Mouse (Mus musculus) erythroblast, embryonic 14.5 days (primary cell): ENCODE results near the gene Unc79. TPM values are rescaled to one million over a fixed set of nuclear protein-coding genes. Genes with fewer than 3 reads are reported as not detected.

Experiments used
- H3K27me3 ChIP-seq: 2 replicates; pipeline ENCODE4 v1.6.1; 2012; ENCODE audit warnings: inconsistent platforms; ENCODE audit not compliant: control insufficient read depth
- H3K36me3 ChIP-seq: 2 replicates; pipeline ENCODE4 v1.6.1; 2012; ENCODE audit warnings: mild to moderate bottlenecking, inconsistent platforms; ENCODE audit not compliant: control insufficient read depth
- H3K4me1 ChIP-seq: 2 replicates; pipeline ENCODE4 v1.6.1; 2012; ENCODE audit warnings: inconsistent platforms; ENCODE audit not compliant: control insufficient read depth
- H3K4me3 ChIP-seq: replicated peaks from 2 replicates; pipeline ENCODE3; 2012; ENCODE audit warnings: moderate library complexity, mild to moderate bottlenecking, inconsistent platforms
- H3K9me3 ChIP-seq: 2 replicates; pipeline ENCODE4 v1.6.1; 2012; ENCODE audit warnings: low read length, inconsistent platforms, mixed read lengths; ENCODE audit not compliant: control insufficient read depth
- GATA1 ChIP-seq: IDR thresholded peaks from 2 replicates; pipeline ENCODE4 v1.6.1; 2012; ENCODE audit warnings: low read length, inconsistent platforms, mixed read lengths
- TAL1 ChIP-seq: IDR thresholded peaks from 3 replicates; pipeline ENCODE4 v1.6.1; 2012; ENCODE audit warnings: low read length, inconsistent platforms, mixed read lengths
- polyA plus RNA-seq: library from polyadenylated mRNA; stranded (reverse); fragments of >175 nt; gene quantifications from 2 replicates; pipeline ENCODE4 v1.2.3, GENCODE M21; 2012

Gene Unc79
- polyA plus RNA-seq, 1 experiment, result not detected

GRCm38 (mm10) chr12:103062133-103062532 lies 113.5 kb downstream of the Unc79 start:
- no peaks in the 10 kb centered on the region for H3K27me3 ChIP-seq
- no peaks in the 10 kb centered on the region for H3K9me3 ChIP-seq
- H3K4me3 ChIP-seq, result no peak overlapping the region
- no peaks in the 10 kb centered on the region for H3K36me3 ChIP-seq
- no peaks in the 10 kb centered on the region for H3K4me1 ChIP-seq
- no peak for TF ChIP-seq TAL1
- TF ChIP-seq GATA1, result no peak

GRCm38 (mm10) chr12:103064944-103065343 lies 116.3 kb downstream of the Unc79 start:
- Histone ChIP-seq H3K27me3 (no peaks in the 10 kb centered on the region), H3K36me3 (no peaks in the 10 kb centered on the region), H3K9me3 (no peaks in the 10 kb centered on the region), H3K4me1 (no peaks in the 10 kb centered on the region), H3K4me3 (no peak overlapping the region)
- TF ChIP-seq GATA1, result no peak
- TF ChIP-seq TAL1, result no peak

DNA sequence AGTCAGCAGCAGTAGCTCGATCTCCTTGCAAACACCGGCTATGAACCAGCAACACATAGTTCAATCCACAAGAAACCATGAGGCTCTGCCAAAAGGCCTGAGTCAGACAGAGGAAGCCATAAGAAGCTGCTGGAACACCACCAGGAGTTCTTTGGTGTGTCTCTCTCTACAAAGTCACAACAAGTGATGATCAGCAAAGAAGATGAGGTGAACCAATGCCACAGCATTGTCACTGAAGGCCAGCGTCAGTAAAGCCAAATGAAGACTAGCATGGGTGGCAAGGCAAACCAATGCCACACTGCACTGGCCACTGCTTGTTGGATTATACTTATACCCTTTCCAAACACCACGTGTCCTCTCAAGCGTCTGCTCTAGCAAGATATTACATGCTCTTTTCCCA lies 119.5 kb downstream of the Unc79 start:
- Histone ChIP-seq H3K36me3 (no peaks in the 10 kb centered on the region), H3K4me3 (no peak overlapping the region)
- TF ChIP-seq TAL1 (no peak), GATA1 (no peak)

GRCm38 (mm10) chr12:103069565-103069964 lies 120.9 kb downstream of the Unc79 start:
- H3K4me1 ChIP-seq, result no peaks in the 10 kb centered on the region
- no peaks in the 10 kb centered on the region for H3K27me3 ChIP-seq
- H3K9me3 ChIP-seq, result no peaks in the 10 kb centered on the region
- H3K4me3 ChIP-seq, result no peak overlapping the region
- no peak for TF ChIP-seq GATA1
- TF ChIP-seq TAL1, result no peak
- H3K36me3 ChIP-seq, result no peaks in the 10 kb centered on the region

More for the DNA sequence above, 119.5 kb downstream of the Unc79 start:
- Histone ChIP-seq H3K4me1 (no peaks in the 10 kb centered on the region), H3K9me3 (no peaks in the 10 kb centered on the region), H3K27me3 (no peaks in the 10 kb centered on the region)

GRCm38 (mm10) chr12:103073953-103074352 lies 125.3 kb downstream of the Unc79 start:
- no peaks in the 10 kb centered on the region for H3K27me3 ChIP-seq
- H3K36me3 ChIP-seq, result no peaks in the 10 kb centered on the region
- H3K4me3 ChIP-seq, result no peak overlapping the region
- no peak for TF ChIP-seq TAL1
- no peak for TF ChIP-seq GATA1
- no peaks in the 10 kb centered on the region for H3K9me3 ChIP-seq
- no peaks in the 10 kb centered on the region for H3K4me1 ChIP-seq

DNA sequence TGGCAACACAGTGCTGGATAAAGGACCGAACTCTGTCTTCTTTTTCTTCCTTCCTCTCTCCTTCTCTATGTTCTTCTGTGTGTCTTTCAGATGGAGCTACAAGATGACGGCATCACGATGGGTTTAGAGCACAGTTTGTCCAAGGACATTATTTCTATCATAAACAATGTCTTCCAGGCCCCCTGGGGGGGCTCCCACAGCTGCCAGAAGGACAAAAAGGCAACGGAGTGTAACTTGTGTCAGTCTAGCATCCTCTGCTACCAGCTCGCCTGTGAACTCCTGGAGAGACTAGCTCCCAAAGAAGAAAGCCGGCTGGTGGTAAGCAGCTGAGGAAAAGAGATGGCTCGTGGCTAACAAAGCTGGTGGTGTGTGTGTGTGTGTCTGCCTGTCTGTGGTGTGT lies 130.1 kb downstream of the Unc79 start:
- Histone ChIP-seq H3K27me3 (no peaks in the 10 kb centered on the region), H3K9me3 (no peaks in the 10 kb centered on the region), H3K4me1 (no peaks in the 10 kb centered on the region), H3K36me3 (no peaks in the 10 kb centered on the region), H3K4me3 (no peak overlapping the region)
- TF ChIP-seq TAL1 (no peak), GATA1 (no peak)

DNA sequence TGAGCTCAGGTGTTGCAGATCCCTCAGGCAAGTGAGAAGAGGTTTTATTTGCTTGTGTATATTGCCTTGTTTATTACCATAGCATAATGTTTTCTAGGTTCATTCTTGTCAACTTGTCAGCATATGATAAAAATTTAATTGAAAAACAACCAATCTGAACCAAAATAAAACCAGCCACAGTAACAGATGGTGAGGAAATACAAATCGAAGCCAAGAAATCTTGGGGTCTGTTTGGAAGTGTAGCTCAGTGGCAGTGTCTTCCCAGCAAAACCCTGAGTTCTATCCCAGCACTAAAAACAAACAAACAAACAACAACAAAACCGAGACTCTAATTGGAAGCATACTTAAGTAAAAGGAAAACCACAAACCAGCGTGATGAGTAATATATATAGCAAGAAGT lies 131.4 kb downstream of the Unc79 start:
- Histone ChIP-seq H3K4me3 (no peak overlapping the region), H3K4me1 (no peaks in the 10 kb centered on the region), H3K9me3 (no peaks in the 10 kb centered on the region), H3K36me3 (no peaks in the 10 kb centered on the region), H3K27me3 (no peaks in the 10 kb centered on the region)
- TF ChIP-seq GATA1 (no peak), TAL1 (no peak)

DNA sequence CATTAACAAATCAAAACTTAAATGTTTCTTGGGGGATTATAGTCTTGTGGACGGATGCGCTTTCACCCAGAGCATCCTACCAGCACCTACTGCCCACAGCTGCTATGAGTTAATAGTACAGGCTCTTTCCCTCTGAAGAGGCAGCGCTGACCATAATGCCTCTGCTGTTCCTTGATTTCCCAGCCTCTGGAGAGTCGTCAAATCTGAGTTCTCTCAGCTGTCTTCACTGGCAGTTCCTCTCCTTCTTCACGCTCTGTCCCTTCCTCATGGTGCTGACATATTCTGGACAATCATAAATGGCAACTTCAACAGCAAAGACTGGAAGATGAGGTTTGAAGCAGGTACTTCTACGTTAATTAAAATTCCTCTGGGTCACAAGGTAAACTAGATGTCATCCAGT lies 143.2 kb downstream of the Unc79 start:
- no peak overlapping the region for H3K4me3 ChIP-seq
- H3K9me3 ChIP-seq, result no peaks in the 10 kb centered on the region
- TF ChIP-seq GATA1, result no peak
- no peak for TF ChIP-seq TAL1
- H3K4me1 ChIP-seq, result no peaks in the 10 kb centered on the region
- H3K27me3 ChIP-seq, result no peaks in the 10 kb centered on the region
- H3K36me3 ChIP-seq, result no peaks in the 10 kb centered on the region

DNA sequence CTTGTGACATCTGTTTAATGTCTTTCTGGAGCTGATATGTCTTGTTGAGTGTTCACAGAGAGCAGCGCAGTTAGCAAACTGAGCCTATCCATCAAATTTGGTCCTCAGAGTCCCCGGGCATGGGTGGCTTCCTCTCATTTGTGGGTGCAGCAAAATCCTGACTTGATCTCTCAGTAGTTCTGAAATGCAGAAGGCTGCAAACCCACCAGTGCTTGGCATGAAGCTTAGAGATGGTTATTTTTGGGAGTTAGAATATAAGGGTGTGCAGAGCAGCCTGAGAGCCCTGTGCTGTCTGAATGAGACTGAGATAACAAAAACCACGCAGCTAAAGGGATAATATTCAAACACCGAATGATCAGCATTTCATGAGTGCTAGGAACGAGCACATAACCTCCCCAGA lies 146.5 kb downstream of the Unc79 start:
- Histone ChIP-seq H3K9me3 (no peaks in the 10 kb centered on the region), H3K27me3 (no peaks in the 10 kb centered on the region), H3K4me1 (no peaks in the 10 kb centered on the region), H3K4me3 (no peak overlapping the region), H3K36me3 (no peaks in the 10 kb centered on the region)
- TF ChIP-seq TAL1 (no peak), GATA1 (no peak)

DNA sequence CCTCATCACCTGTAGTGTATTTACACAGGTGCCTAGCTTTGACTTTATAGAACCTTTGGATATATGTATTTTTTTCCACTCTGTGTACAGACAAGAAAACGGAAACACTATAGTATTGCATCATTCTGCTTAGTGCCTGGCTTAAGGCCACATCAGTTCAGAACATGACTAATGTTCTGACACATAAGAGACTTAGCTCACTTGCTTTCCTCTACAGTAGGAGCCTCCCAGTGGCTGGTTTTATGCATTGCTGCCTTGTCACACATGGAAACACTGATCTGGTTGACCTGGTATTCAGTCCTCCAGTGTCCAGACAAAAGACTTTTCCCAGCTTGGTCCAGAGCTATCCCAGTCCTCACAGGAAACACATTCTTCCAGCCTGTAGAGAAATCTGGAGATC lies 150.5 kb downstream of the Unc79 start:
- Histone ChIP-seq H3K36me3 (no peaks in the 10 kb centered on the region), H3K9me3 (no peaks in the 10 kb centered on the region), H3K27me3 (no peaks in the 10 kb centered on the region), H3K4me3 (no peak overlapping the region), H3K4me1 (no peaks in the 10 kb centered on the region)
- TF ChIP-seq GATA1, result no peak
- TF ChIP-seq TAL1, result no peak
